Mouse (Mus musculus) kidney, adult 2 months (tissue): ENCODE measurements at regions not wholly inside any gene's neighbourhood (a gene's known extent, or its start where the extent isn't known, plus 50 kb on each side); places are given as distances from the start of the nearest gene placed in this dataset.

Experiments used
- CTCF ChIP-seq: fragments of 200-500 bp; conservative IDR thresholded peaks from 2 replicates; pipeline ENCODE4 v1.5.1; 2011; ENCODE audit warnings: low read depth, mild to moderate bottlenecking, control low read depth, low read length, moderate library complexity, mixed read lengths; ENCODE audit not compliant: insufficient read depth, insufficient read length
- POLR2A ChIP-seq: fragments of 200-500 bp; IDR thresholded peaks from one replicate; pipeline ENCODE4 v1.6.1; 2011; ENCODE audit warnings: low read depth, low read length, control low read depth

DNA sequence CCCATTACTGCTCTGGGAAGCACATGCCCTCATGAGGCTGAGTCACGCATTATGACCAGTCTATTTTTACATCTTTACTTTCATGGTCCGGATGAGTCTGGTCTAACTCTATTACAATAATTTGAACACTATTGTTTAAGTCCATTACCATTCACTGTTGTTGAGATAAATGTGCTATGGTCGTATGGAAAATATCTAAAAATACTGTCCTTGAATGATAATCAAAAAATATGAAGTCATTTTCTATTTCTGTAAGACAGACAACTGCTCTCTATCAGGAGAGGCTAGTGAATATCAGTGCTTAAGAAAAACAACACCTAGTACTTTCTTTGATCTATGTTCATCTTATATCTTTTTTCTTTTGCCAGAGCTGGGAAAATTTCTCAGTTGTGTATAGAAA lies 359.6 kb upstream of the Atp2b1 start:
- TF ChIP-seq CTCF, result no peak
- TF ChIP-seq POLR2A, result no peak
